Mouse (Mus musculus): ENCODE data around the gene Dnase1l1.

GRCm38 (mm10) chrX:74243807-74244206 lies 38.3 kb downstream of the Dnase1l1 start:
- TF ChIP-seq CTCF (IDR thresholded peaks at IDR 0.05; ENCODE audit: low read depth, low read length) (no peak), POLR2A (IDR thresholded peaks at IDR 0.05; ENCODE audit: extremely low read depth, insufficient read depth, low read length) (no peak)

All from liver, adult 2 months (tissue).